ENCODE assay signal across 9 mouse cellular contexts in the genomic region with DNA sequence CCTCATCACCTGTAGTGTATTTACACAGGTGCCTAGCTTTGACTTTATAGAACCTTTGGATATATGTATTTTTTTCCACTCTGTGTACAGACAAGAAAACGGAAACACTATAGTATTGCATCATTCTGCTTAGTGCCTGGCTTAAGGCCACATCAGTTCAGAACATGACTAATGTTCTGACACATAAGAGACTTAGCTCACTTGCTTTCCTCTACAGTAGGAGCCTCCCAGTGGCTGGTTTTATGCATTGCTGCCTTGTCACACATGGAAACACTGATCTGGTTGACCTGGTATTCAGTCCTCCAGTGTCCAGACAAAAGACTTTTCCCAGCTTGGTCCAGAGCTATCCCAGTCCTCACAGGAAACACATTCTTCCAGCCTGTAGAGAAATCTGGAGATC.
A peak's percentile ranks its signal among the peaks of the same experiment; 100 is the strongest.
DNase-seq lines count a peak whose midpoint lies in the region; ATAC-seq and TF ChIP-seq lines count a peak whose summit lies in the region.
"Had no signal": no experiment of that assay in that cellular context is flagged by ENCODE, and none has a peak within 500 bp of the region (broad histone marks: within the 10 kb centered on the region; RNA-seq: fewer than 3 reads in every experiment).

No protein-coding gene starts in this region.

- no peak for ATAC-seq in midbrain, embryonic 14.5 days (ENCODE audit: low FRiP score, low TSS enrichment)
- ATAC-seq in activated CD4-positive, CD25-positive, alpha-beta regulatory T cell, adult 4 months = no peak

- H3K4me3 ChIP-seq in midbrain, embryonic 14.5 days (replicated peaks; ENCODE audit: low read depth, low read length) = no peak overlapping the region
- H3K4me3 ChIP-seq in midbrain, embryonic 10.5 days = no peak overlapping the region
- H3K4me3 ChIP-seq in cortical plate, adult 2 months (ENCODE audit: insufficient read depth, low read length) = no peak overlapping the region

- peaks cover 43% of the 10 kb centered on the region for H3K36me3 ChIP-seq in midbrain, embryonic 14.5 days (ENCODE audit: control insufficient read depth, insufficient read depth, low read length)
- no peaks in the 10 kb centered on the region for H3K36me3 ChIP-seq in midbrain, embryonic 10.5 days
- H3K36me3 ChIP-seq: G1E had no signal

- peak; percentile 44 for TF ChIP-seq CTCF in cortical plate, adult 2 months (IDR thresholded peaks at IDR 0.05; ENCODE audit: extremely low read depth, insufficient read depth, low read length)

- no peak overlapping the region for H3K9ac ChIP-seq in midbrain, embryonic 14.5 days (replicated peaks; ENCODE audit: low read length)

- TF ChIP-seq POLR2A in cortical plate, adult 2 months (IDR thresholded peaks at IDR 0.05; ENCODE audit: extremely low read depth, insufficient read depth, low read length) = no peak

- H3K27me3 ChIP-seq in midbrain, embryonic 14.5 days (ENCODE audit: control insufficient read depth, insufficient read depth, low read length) = no peaks in the 10 kb centered on the region
- no peaks in the 10 kb centered on the region for H3K27me3 ChIP-seq in midbrain, embryonic 10.5 days (ENCODE audit: low read depth, poor library complexity, severe bottlenecking)

- WGBS in midbrain, embryonic 14.5 days = 87% methylated on average over 1 of the region's 1 CpGs
- WGBS in midbrain, embryonic 10.5 days = 92% methylated on average over 1 of the region's 1 CpGs

- H3K9me3 ChIP-seq in midbrain, embryonic 14.5 days (ENCODE audit: control insufficient read depth, low read length) = no peaks in the 10 kb centered on the region
- H3K9me3 ChIP-seq in midbrain, embryonic 10.5 days (replicated peaks) = no peaks in the 10 kb centered on the region

- intact Hi-C loops in gastrocnemius, postnatal 36 days (cut with DNase I) = no loop called here

- H3K4me1 ChIP-seq in midbrain, embryonic 14.5 days (ENCODE audit: control insufficient read depth, insufficient read depth, low read length) = no peaks in the 10 kb centered on the region
- peaks cover 5% of the 10 kb centered on the region; the same call in 1 of the 2 replicates for H3K4me1 ChIP-seq in midbrain, embryonic 10.5 days
- peaks cover 5% of the 10 kb centered on the region; the same call in 1 of the 2 replicates for H3K4me1 ChIP-seq in cortical plate, adult 2 months (ENCODE audit: control insufficient read depth, insufficient read depth, low read length)

- no peak overlapping the region for H3K4me2 ChIP-seq in midbrain, embryonic 14.5 days (ENCODE audit: low read length)

- DNase-seq in gastrocnemius, adult 18-20 months (ENCODE audit: low spot score) = peak; percentile 1
- DNase-seq in gastrocnemius, postnatal 36 days = no peak
- DNase-seq in midbrain, embryonic 14.5 days = peak; percentile 47
- DNase-seq in midbrain, embryonic 10.5 days (ENCODE audit: low spot score) = no peak
- peak; percentile 46 for DNase-seq in retina, postnatal 1 day
- DNase-seq in cerebellum, adult 11-12 months = no peak

- no peak overlapping the region for H3K27ac ChIP-seq in midbrain, embryonic 14.5 days (replicated peaks; ENCODE audit: low read depth, low read length)
- H3K27ac ChIP-seq in midbrain, embryonic 10.5 days (replicated peaks) = no peak overlapping the region
- H3K27ac ChIP-seq in cortical plate, adult 2 months (ENCODE audit: insufficient read depth, low read length) = no peak overlapping the region

Comparison
In these comparisons a context has a peak if more than half of its experiments do, and no peak if none do; other contexts are left out.
1. DNase-seq: peak in gastrocnemius, adult 18-20 months (single experiment), midbrain, embryonic 14.5 days (single experiment) and retina, postnatal 1 day (single experiment); none in gastrocnemius, postnatal 36 days (0 of 2), midbrain, embryonic 10.5 days (single experiment) and cerebellum, adult 11-12 months (single experiment).